Mouse (Mus musculus) bone marrow, adult 2 months (tissue): Measurements from ENCODE around the gene Cyp26a1.

ENCODE experiments used
- CTCF ChIP-seq: fragments of 200-500 bp; IDR thresholded peaks from 2 replicates; pipeline ENCODE4 v1.5.1; 2011; ENCODE audit warnings: low read length, control low read depth; ENCODE audit not compliant: control insufficient read depth, insufficient read depth
- POLR2A ChIP-seq: fragments of 200-500 bp; IDR thresholded peaks from 2 replicates; pipeline ENCODE4 v1.6.1; 2011; ENCODE audit warnings: low read depth, mild to moderate bottlenecking, control low read depth, low read length, borderline replicate concordance; ENCODE audit not compliant: control insufficient read depth

GRCm38 (mm10) chr19:37667855-37668594, 29.6 kb upstream of the Cyp26a1 start:
- TF ChIP-seq CTCF (no peak), POLR2A (no peak)
